Mouse (Mus musculus): ENCODE data around the gene Matk.

DNA sequence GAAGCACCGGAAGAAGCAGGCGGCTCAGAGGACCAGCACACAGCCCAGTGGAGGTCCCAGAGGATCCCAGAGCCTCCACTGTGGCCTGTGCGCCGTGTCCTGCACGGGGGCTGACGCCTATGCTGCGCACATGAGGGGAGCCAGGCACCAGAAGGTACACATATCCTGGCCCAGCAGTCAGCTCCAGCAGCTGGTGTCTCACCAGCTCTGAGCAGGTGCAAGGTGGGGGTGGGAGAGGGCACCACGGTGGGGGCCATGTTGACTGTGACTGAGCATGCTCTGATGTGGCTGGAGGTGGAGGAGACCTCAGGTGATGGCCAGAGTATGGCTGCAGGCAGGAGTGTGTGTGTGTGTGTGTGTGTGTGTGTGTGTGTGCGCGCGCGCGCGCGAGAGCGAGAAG, 10.7 kb upstream of the Matk start:
- TF ChIP-seq GATA1 (IDR thresholded peaks at IDR 0.05; ENCODE audit: low read length) (no peak), TAL1 (IDR thresholded peaks at IDR 0.05; ENCODE audit: low read length) (no peak)

Data from erythroblast, embryonic 14.5 days (primary cell).